Mouse (Mus musculus): ENCODE results near the gene Dnah17. TPM values are rescaled to one million over a fixed set of nuclear protein-coding genes. Genes with fewer than 3 reads are reported as not detected.

Dnah17 gene
- polyA plus RNA-seq, 1 experiment from 2014 or later: 0.20 TPM

DNA sequence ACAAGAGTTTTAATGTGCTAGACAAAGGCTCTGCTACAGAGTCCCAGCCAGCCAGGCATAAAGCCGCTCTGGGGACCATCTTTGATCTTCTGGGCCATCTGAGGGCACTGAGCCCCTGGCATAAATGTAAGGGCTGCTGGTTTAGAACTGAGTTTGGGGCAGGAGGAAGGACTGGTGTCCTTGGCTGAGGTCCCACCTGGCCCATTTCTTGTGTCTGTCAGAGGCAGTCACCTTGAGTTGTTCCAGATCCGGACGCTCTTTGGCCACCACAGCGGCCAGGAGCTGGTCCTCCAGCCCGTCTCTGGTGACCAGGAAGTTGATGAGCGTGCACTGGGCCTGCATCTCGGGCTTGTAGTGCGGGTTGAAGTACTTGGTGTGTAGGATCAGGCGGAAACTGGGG is 87.6 kb downstream of the Dnah17 start:
- Histone ChIP-seq H3K36me3 (ENCODE audit: control insufficient read depth, insufficient read depth, low read length) (no peaks in the 10 kb centered on the region), H3K9me3 (replicated peaks; ENCODE audit: control insufficient read depth, low read length, poor library complexity, severe bottlenecking) (no peaks in the 10 kb centered on the region), H3K9ac (ENCODE audit: low read depth, low read length) (no peak overlapping the region), H3K27me3 (ENCODE audit: control insufficient read depth, insufficient read depth, low read depth, low read length) (no peaks in the 10 kb centered on the region), H3K27ac (ENCODE audit: low read length) (no peak overlapping the region), H3K4me1 (ENCODE audit: control insufficient read depth, insufficient read depth, low read length) (peaks cover 2% of the 10 kb centered on the region; the same call in 1 of the 2 replicates), H3K4me2 (ENCODE audit: low read length) (no peak overlapping the region), H3K4me3 (ENCODE audit: low read depth, low read length) (no peak overlapping the region)
- no peak for ATAC-seq
- 85% methylated on average over 9 of the region's 9 CpGs for WGBS

- ATAC-seq: no peak
- WGBS: 88% methylated on average over 9 of the region's 9 CpGs
- Histone ChIP-seq H3K9me3 (replicated peaks; ENCODE audit: control insufficient read depth, low read length, poor library complexity, severe bottlenecking) (0 out of 2 replicates have a peak, but pooled peaks cover 5% of the 10 kb centered on the region), H3K36me3 (ENCODE audit: control insufficient read depth, insufficient read depth, low read length) (0 out of 2 replicates have a peak, but pooled peaks cover 3% of the 10 kb centered on the region), H3K4me1 (ENCODE audit: control insufficient read depth, insufficient read depth, low read length) (no peaks in the 10 kb centered on the region), H3K27me3 (ENCODE audit: control insufficient read depth, insufficient read depth, low read depth, low read length) (no peaks in the 10 kb centered on the region), H3K4me3 (ENCODE audit: low read depth, low read length) (no peak overlapping the region), H3K9ac (ENCODE audit: low read depth, low read length) (no peak overlapping the region), H3K27ac (ENCODE audit: low read length) (no peak overlapping the region), H3K4me2 (ENCODE audit: low read length) (no peak overlapping the region)
Measured at GRCm38 (mm10) chr11:118035068-118035467, 95.4 kb downstream of the Dnah17 start.

- Histone ChIP-seq H3K27me3 (ENCODE audit: control insufficient read depth, insufficient read depth, low read depth, low read length) (no peaks in the 10 kb centered on the region), H3K27ac (ENCODE audit: low read length) (no peak overlapping the region), H3K4me2 (ENCODE audit: low read length) (no peak overlapping the region), H3K9me3 (replicated peaks; ENCODE audit: control insufficient read depth, low read length, poor library complexity, severe bottlenecking) (0 out of 2 replicates have a peak, but pooled peaks cover 5% of the 10 kb centered on the region), H3K9ac (ENCODE audit: low read depth, low read length) (no peak overlapping the region), H3K4me1 (ENCODE audit: control insufficient read depth, insufficient read depth, low read length) (no peaks in the 10 kb centered on the region), H3K4me3 (ENCODE audit: low read depth, low read length) (no peak overlapping the region), H3K36me3 (ENCODE audit: control insufficient read depth, insufficient read depth, low read length) (0 out of 2 replicates have a peak, but pooled peaks cover 3% of the 10 kb centered on the region)
- 85% methylated on average over 13 of the region's 13 CpGs for WGBS
- ATAC-seq: no peak
Measured at GRCm38 (mm10) chr11:118034395-118034794, 96.0 kb downstream of the Dnah17 start.

GRCm38 (mm10) chr11:118031134-118031533 is 99.3 kb downstream of the Dnah17 start:
- Histone ChIP-seq H3K4me3 (ENCODE audit: low read depth, low read length) (no peak overlapping the region), H3K27me3 (ENCODE audit: control insufficient read depth, insufficient read depth, low read depth, low read length) (no peaks in the 10 kb centered on the region), H3K36me3 (ENCODE audit: control insufficient read depth, insufficient read depth, low read length) (0 out of 2 replicates have a peak, but pooled peaks cover 3% of the 10 kb centered on the region), H3K9me3 (replicated peaks; ENCODE audit: control insufficient read depth, low read length, poor library complexity, severe bottlenecking) (0 out of 2 replicates have a peak, but pooled peaks cover 5% of the 10 kb centered on the region), H3K4me1 (ENCODE audit: control insufficient read depth, insufficient read depth, low read length) (no peaks in the 10 kb centered on the region), H3K4me2 (ENCODE audit: low read length) (no peak overlapping the region), H3K27ac (ENCODE audit: low read length) (no peak overlapping the region), H3K9ac (ENCODE audit: low read depth, low read length) (no peak overlapping the region)
- 94% methylated on average over 9 of the region's 9 CpGs for WGBS
- ATAC-seq: no peak

DNA sequence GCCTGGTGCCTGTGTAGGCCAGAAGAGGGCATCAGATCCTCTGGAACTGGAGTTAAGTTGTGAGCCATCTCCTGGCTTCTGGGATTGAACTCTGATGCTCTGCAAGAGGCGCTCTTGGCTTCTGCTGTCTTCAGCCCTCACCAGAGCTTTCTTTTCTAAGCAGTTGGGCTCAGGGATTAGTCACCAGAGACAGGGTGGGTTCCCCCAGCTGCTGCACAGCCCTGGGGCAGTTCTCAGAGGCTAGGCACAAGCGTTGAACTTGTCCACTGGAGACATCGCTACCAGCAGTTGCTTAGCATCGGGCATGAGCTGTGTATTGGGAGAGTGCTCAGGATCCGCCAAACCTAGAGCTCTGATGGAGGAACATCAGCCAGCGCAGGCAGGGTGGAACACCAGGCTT is 101.3 kb downstream of the Dnah17 start:
- Histone ChIP-seq H3K27me3 (ENCODE audit: control insufficient read depth, insufficient read depth, low read depth, low read length) (no peaks in the 10 kb centered on the region), H3K4me2 (ENCODE audit: low read length) (no peak overlapping the region), H3K4me1 (ENCODE audit: control insufficient read depth, insufficient read depth, low read length) (no peaks in the 10 kb centered on the region), H3K36me3 (ENCODE audit: control insufficient read depth, insufficient read depth, low read length) (peaks cover 6% of the 10 kb centered on the region), H3K9me3 (replicated peaks; ENCODE audit: control insufficient read depth, low read length, poor library complexity, severe bottlenecking) (0 out of 2 replicates have a peak, but pooled peaks cover 5% of the 10 kb centered on the region), H3K4me3 (ENCODE audit: low read depth, low read length) (no peak overlapping the region), H3K9ac (ENCODE audit: low read depth, low read length) (no peak overlapping the region), H3K27ac (ENCODE audit: low read length) (no peak overlapping the region)
- WGBS: 95% methylated on average over 6 of the region's 6 CpGs
- ATAC-seq: no peak

DNA sequence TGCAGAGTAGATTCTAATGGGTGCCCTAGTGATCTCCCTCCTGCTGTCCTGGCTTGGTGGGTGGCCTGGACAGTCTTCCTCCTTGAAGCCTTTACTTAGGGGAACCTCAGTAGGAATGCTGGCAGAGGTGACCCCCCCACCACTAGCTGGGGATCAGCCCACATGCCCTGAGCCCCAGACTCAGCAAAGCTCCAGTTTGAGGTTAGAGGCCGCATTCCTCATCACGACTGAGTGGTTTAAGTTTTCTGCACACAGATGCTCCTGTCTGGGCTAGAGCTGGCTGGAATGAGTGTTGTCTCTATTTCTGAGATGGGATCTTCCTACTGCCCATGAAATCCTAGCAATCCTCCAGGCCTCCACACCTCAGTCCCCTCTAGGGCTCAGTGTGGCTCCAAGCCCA is 106.3 kb downstream of the Dnah17 start:
- Histone ChIP-seq H3K9me3 (replicated peaks; ENCODE audit: control insufficient read depth, low read length, poor library complexity, severe bottlenecking) (no peaks in the 10 kb centered on the region), H3K4me3 (ENCODE audit: low read depth, low read length) (no peak overlapping the region), H3K27me3 (ENCODE audit: control insufficient read depth, insufficient read depth, low read depth, low read length) (no peaks in the 10 kb centered on the region), H3K9ac (ENCODE audit: low read depth, low read length) (no peak overlapping the region), H3K4me2 (ENCODE audit: low read length) (no peak overlapping the region), H3K4me1 (ENCODE audit: control insufficient read depth, insufficient read depth, low read length) (no peaks in the 10 kb centered on the region), H3K27ac (ENCODE audit: low read length) (no peak overlapping the region), H3K36me3 (ENCODE audit: control insufficient read depth, insufficient read depth, low read length) (peaks cover 17% of the 10 kb centered on the region)
- no peak for ATAC-seq
- WGBS: 78% methylated on average over 2 of the region's 2 CpGs

DNA sequence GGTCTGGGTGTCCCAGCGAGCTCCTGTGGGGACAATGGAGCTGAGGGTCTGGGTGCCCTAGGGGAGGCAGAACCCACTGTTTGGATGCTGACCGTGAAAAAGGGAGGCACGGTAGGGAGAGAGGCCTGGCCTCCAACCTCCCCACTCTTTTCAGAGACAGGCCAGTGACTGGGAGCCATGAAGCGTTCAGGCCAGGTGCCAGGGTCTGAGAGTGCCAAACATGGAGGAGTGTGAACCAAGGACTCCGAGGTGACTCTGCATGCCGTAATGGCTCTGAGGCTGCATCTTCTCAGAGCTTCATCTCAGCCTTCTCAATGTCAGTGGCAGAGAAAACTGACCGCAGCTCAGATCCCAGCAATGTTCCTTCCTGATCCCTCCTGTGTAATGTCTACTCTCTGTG is 107.0 kb downstream of the Dnah17 start:
- no peak overlapping the region for H3K9ac ChIP-seq (ENCODE audit: low read depth, low read length)
- no peak overlapping the region for H3K27ac ChIP-seq (ENCODE audit: low read length)
- H3K4me2 ChIP-seq (ENCODE audit: low read length): no peak overlapping the region
- no peak for ATAC-seq
- 95% methylated on average over 7 of the region's 7 CpGs for WGBS
- peaks cover 18% of the 10 kb centered on the region for H3K36me3 ChIP-seq (ENCODE audit: control insufficient read depth, insufficient read depth, low read length)
- H3K4me3 ChIP-seq (ENCODE audit: low read depth, low read length): no peak overlapping the region
- H3K4me1 ChIP-seq (ENCODE audit: control insufficient read depth, insufficient read depth, low read length): no peaks in the 10 kb centered on the region
- no peaks in the 10 kb centered on the region for H3K9me3 ChIP-seq (replicated peaks; ENCODE audit: control insufficient read depth, low read length, poor library complexity, severe bottlenecking)
- H3K27me3 ChIP-seq (ENCODE audit: control insufficient read depth, insufficient read depth, low read depth, low read length): no peaks in the 10 kb centered on the region

GRCm38 (mm10) chr11:118021806-118022205 is 108.6 kb downstream of the Dnah17 start:
- Histone ChIP-seq H3K27me3 (ENCODE audit: control insufficient read depth, insufficient read depth, low read depth, low read length) (no peaks in the 10 kb centered on the region), H3K9me3 (replicated peaks; ENCODE audit: control insufficient read depth, low read length, poor library complexity, severe bottlenecking) (no peaks in the 10 kb centered on the region), H3K27ac (ENCODE audit: low read length) (no peak overlapping the region), H3K4me2 (ENCODE audit: low read length) (no peak overlapping the region), H3K36me3 (ENCODE audit: control insufficient read depth, insufficient read depth, low read length) (peaks cover 19% of the 10 kb centered on the region), H3K9ac (ENCODE audit: low read depth, low read length) (no peak overlapping the region), H3K4me3 (ENCODE audit: low read depth, low read length) (no peak overlapping the region), H3K4me1 (ENCODE audit: control insufficient read depth, insufficient read depth, low read length) (no peaks in the 10 kb centered on the region)
- WGBS: 55% methylated on average over 1 of the region's 1 CpGs
- no peak for ATAC-seq

DNA sequence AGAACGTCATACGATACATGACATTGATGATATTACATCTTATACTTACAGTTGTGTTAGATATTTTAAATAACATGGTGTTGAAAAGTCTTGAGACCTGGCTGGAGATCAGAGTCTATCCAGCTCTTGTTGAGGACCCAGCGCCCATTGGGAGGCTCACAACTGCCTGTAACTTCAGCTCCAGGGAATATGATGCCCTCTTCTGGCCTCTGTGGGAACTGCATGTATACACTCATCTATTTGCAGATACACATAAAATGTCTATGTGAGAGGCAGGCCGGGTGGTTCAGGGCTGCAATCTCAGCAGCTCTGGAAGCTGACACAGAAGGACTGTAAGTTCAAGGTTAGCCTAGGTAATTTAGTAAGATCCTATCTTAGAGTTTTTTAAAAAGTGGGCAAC is 112.1 kb downstream of the Dnah17 start:
- WGBS: 94% methylated on average over 4 of the region's 4 CpGs
- no peak for ATAC-seq
- Histone ChIP-seq H3K9me3 (replicated peaks; ENCODE audit: control insufficient read depth, low read length, poor library complexity, severe bottlenecking) (no peaks in the 10 kb centered on the region), H3K4me3 (ENCODE audit: low read depth, low read length) (no peak overlapping the region), H3K9ac (ENCODE audit: low read depth, low read length) (no peak overlapping the region), H3K27me3 (ENCODE audit: control insufficient read depth, insufficient read depth, low read depth, low read length) (no peaks in the 10 kb centered on the region), H3K4me2 (ENCODE audit: low read length) (no peak overlapping the region), H3K4me1 (ENCODE audit: control insufficient read depth, insufficient read depth, low read length) (no peaks in the 10 kb centered on the region), H3K27ac (ENCODE audit: low read length) (no peak overlapping the region), H3K36me3 (ENCODE audit: control insufficient read depth, insufficient read depth, low read length) (peaks cover 19% of the 10 kb centered on the region)
